Mouse (Mus musculus) kidney, adult 8-10 months (tissue): Measurements from ENCODE around the gene Reep1.

ENCODE experiments used
- DNase-seq, 2 experiments: peaks; one replicate each; pipeline ENCODE4 v3.0.0; 2022

The Reep1 gene

DNA sequence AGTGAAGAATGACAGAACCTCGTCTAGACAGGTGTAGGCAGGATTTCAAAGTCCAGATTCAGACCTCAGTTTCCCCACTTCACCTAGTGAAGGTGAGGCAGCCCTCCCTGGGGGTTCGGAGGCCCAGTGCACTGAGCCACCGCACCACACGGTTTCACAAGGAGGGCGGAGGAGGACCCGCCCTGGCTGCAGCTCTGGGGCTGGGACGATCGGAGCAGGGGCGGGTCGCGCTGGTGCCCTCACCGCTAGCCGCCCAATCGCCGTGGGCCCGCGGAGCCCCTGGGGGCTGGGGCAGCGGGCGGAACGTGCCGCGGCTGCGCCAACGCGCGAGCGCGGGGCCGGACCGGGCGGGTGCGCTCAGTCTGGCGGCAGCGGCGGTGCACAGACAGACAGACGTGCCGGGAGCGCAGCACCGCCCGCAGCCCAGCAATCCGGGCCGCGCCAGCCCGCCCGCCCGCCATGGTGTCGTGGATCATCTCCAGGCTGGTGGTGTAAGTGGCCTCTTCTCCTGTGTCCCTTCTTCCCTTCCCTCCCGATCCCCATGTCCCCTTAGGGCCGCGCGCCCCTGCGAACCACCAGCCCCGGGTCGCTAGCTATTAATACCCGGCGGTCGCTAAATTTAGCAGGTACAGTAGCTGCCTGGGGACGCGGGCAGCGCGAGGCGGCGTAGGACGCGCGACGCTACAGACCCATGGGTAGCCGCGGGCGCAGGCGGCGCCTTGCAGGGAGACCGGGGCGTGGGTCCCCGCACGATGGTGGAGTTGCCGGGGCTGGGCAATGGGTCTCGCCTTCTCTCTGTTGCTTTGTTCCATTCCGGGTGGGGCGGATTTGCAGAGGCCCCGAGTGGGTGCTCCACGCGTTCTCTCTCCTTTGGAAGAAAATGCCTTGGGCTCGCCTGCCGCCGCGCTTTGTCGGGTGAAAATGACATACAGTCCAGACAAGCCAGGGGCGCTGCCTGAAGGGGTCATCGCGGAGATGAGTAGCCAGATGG lies at the start of gene Reep1:
Gene Reep1 (plus strand): TSS at position 51 of the 991 bp plus-strand sequence.
- DNase-seq = no peak

DNA sequence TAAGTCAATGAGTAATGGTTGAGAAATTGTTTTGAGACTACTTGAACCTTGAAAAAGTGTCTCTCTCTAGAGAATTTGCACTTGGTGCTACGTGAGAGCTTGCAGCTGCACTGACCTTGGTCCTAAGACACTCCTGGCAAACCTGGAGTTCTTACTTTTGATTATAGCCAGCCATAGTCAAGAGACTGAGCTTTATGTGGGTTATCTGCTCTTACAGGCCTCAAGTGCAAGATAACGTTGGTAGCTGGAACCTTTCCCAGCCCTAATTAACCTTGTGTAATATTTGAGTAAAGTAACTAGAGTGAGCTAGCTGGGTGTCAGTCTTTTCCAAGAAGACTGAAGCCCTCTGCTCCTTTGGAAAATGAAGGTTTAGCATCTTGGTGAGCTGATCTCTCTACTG lies 49.1 kb upstream of the Reep1 start:
- DNase-seq = no peak

DNA sequence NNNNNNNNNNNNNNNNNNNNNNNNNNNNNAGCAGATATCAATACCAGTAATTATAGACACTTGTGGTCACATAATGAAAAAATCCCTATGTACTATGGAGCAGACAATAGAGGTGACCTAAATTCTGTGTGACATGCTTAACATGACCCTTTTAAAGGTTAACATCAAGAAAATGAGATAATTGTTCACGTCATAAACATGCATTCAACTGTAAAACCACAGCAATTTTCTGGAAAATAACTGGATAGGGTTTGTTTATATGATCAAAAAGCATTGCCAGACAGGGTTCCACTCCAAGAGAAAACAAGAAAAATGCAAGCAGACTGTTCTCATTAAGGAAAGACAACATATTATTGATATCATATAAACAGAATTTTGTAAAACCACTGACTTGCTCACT lies 42.9 kb upstream of the Reep1 start:
- DNase-seq = no peak

DNA sequence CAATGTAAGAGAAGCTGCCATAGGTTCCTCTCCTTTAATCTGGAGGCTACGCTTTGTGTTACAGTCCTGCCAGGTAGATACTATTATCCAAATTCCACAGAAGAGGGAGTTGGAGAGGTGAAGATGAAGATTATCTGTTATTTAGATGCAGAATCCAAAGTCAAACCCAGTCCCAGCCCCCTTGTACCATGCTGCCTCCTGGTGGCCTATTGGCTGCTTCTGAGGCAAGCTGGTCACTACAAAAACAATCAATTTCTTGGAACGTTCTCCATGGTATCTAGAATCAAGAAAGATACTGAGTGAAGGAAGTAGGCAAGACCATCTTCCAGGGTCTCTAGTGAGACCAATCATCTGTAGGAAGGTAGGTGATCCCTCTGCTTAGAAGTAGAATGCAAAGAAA lies 34.2 kb upstream of the Reep1 start:
- peak in 1 of 2 experiments; percentile 26 for DNase-seq

DNA sequence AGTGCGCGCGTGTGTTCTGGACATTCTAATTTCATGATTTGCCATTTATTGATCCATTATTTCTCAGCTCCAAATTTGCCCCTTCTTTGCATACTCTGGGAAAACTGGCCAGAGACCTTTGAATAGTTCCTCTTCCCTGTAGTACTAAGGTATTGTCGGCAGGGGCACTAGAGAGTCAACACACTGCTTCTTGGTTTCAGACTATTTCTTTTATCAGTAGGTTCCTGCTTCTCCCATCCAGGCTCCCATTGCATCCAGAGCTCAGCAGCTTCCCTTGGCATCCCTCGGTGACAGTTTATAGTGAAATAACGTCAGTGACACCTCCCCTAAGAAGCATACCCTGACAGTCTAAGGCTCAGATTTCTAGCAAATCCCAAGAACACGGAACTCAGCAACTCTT lies 28.5 kb upstream of the Reep1 start:
- DNase-seq = no peak

DNA sequence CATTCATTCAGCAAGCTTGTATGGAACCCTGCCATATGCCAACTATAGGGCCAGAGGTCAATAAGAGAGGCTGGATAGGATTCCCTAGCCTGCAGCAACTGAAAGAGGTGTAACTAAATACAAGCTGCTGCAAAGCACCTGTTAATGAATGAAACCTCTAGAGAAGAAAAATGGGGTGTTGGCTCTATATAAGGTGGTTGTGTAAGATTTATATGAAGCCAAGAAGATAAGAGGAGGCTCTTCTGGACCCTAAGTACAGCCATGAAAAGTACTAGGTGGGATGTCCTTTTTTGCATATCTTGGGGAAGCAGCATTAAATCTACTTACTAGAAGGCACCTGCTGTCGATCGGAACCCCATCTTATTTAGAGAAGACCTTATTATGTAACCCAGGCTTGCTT lies 12.2 kb upstream of the Reep1 start:
- no peak for DNase-seq

DNA sequence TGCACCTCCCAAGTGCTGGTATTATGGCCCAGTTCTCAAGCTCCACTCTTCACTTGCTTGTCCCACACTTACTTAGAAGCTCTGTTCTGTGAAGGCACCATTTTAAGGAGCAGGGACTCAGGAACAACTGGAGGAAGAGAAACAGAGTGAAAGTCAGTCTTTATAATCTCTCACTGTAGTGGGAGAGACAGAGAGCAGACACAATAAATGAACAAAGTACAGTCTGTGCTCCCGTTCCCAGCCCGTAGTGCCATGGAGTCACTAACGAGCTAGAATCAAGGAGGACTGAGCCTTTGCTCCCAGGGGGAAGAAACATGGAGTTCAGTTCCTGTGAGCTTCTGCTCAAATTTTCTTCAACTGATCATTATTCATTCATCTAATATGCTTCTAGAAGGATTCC lies 11.8 kb upstream of the Reep1 start:
- no peak for DNase-seq

DNA sequence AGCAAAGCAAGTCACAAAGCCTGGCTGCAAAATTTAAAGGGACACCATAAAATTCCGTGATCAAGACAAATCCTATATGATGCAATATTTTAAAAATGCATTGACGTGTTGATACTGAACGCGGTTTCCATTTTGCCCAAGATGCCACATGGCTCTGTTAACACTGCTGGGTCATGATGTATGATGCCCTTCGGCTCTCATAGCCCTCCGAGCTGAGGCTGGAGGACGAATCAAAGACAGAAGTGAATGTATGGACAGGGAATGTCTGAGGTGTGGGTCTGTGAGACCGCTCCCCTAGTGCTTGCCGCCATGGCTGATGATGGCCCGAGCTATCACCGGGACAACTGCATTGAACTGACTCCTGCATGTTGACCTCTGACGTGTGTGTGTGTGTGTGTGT lies 490 bp upstream of the Reep1 start:
- no peak for DNase-seq

DNA sequence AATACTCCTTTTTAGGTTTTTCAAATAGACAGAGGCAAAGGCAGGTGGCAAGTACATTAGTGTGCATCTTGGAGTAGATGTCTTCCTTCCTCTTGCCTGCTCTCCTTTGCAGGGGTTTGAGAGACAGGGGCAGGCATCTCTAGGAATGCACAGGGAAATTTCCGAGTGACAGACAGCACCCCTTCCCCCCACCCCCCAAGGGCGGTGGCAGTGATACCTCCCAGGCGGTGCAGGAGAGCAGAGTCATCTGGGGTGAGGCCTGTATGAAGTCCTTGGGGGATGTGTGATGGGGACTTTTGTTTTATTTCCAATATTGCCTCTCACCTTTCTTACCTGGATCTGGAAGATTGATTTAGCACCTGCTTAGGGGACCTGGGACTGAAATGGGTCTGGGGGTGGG lies 1.2 kb downstream of the Reep1 start:
- no peak for DNase-seq

DNA sequence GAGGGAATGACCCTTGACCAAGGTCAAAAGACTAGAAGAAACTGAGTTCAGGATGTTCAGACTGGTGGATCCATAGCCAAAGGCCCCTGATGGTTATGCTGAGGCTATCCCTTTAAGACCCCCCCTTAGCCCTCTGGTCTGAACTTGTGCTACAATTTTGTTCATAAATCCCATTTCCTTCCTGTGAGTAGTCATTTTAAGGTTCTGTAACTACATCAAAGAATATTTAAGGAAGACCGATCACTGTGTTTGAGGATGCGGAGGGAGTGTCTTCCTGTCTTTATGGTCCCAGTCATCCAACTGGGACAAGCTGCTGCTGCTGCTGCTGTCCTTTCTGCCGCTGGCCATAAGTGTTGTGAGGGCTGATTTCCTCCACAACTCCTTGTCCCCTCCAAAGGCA lies 3.0 kb downstream of the Reep1 start:
- DNase-seq = no peak

DNA sequence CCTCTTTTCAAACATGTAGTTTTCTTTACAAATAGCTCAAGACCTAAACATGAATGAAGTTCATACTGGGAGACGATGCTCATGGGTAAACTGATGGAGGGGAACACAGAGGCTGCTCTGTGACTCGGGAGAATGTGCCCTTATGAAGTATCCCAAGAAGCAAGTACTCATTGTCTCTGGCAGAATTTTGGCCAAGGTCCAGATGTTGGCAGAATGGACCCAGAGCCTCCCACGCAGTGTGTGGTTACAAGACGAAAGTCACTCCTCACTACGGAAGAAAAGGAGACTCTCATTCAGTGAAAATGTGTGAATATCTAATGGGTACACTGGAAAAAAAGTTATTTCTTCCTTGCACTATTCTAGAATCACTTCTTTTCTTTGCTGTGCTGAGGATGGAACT lies 3.8 kb downstream of the Reep1 start:
- DNase-seq = no peak

DNA sequence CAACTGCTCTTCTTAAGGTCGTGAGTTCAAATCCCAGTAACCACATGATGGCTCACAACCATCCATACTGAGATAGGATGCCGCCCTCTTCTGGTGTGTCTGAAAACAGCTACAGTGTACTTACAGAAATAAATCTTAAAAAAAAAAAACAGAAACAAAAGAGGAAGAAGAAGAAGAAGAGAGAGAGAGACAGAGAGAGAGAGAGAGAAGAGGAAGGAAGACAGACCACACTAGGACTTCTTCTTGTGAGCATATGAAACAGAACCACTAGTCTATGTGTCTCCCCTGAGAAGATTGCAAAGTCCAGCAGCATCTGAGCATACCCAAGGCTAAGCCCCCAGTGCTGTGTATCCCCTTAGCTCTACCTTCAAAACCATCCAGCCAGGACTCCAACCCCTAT lies 6.2 kb downstream of the Reep1 start:
- DNase-seq = no peak

DNA sequence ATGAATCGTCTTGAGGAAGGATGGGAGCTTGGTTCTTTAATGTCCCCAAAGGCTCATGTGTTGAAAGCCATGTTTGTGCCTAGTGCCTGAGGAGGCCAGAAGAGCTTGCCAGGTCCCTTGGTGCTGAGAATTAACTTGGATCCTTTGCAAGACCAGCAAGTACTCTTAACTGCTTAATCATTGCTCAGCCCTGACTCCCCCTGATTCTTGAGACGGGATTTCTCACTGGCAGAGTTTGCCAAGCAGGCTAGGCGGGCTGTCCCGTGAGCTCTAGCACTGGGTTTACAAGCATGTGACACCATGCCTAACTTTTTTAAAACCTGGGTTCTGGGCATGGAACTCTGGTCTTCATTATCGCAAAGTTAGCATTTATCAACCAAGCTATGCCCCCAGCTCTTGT lies 7.6 kb downstream of the Reep1 start:
- DNase-seq = no peak

DNA sequence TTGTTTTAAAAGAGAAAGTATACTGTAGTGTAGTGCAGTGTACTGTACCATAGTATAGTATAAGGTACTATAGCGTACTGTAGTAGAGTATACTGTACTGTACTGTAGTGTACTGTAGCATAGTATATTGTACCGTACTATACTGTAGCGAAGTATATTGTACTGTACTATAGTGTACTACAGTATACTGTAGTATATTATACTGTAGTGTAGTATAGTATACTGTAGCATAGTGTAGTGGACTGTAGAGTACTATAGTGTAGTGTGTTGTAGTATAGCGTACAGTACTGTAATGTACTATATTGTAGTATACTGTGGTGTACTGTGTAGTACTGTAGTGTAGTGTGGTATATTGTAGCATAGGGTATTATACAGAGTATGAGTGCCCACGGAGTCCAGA lies 9.1 kb downstream of the Reep1 start:
- no peak for DNase-seq

DNA sequence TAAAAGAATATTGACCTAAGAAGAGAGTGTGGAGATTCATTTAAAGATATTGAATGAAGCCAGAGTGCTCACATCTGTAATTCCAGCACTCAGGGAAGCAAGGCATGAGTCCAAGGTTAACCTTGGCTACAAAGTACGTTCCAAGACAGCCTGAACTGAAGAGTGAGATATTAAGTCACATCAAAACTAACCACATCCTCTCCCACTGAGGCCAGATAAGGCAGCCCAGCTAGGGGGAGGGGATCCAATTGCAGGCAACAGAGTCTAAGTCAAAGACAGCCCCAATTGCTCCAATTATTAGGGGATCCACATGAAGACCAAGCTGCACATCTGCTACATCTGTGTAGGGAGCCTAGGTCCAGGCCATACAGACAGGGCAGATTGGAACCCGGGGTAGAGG lies 11.0 kb downstream of the Reep1 start:
- no peak for DNase-seq

DNA sequence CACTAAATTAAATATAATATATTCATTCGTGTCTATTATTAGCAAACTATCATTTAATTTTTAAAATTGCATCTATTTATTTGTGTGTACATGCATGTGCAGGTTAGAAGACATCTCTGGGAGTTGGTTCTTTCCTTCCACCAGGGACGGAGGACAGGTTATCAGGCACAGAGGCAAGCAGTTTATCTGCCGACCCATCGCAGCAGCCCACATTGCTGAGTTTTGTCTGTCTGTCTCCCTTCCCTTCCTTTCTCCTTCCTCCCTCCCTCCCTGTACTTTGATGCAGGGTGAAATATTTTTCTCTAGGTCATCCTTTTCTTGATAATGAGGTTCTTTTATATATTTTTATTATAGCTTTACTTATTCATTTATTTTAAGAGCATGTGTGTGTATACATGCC lies 11.9 kb downstream of the Reep1 start:
- DNase-seq = no peak

DNA sequence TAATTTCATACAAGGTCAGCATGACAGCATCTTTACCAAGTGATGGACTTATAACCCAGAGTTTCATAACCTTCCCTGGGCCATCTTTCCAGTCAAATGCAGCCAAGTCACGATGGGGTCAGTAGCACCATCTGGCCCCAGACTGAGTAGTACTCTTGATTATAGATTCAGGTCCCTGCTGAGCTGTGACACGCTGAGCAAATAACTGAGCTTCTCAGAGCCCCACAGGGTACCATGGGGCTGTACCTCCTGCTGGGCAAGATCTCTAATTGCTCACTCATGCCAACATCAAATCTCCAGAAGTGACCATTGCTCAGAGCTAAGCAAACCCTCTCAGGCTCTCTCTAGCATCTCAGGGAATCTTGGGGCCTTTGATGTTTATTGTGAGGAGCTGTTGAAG lies 15.6 kb downstream of the Reep1 start:
- no peak for DNase-seq

DNA sequence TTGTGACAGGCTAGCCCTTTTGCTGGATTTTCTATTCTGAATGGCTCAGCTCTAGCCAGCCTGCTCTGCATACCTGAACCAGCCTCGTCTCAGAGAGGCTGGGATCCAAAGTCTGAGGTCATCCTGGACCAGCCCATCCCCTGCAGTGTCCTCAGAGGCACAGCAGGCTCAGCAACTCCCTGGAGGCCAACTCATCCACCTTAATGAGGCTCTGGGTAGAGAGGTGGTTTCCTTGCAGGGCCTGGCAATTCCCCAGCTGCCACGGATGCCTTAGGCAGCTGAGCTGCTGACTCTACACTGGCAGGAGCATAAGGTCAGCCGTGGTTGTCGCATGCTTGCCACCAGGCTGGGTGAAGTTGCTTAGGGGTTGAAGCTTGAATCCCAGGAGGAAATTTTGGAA lies 16.2 kb downstream of the Reep1 start:
- no peak for DNase-seq

DNA sequence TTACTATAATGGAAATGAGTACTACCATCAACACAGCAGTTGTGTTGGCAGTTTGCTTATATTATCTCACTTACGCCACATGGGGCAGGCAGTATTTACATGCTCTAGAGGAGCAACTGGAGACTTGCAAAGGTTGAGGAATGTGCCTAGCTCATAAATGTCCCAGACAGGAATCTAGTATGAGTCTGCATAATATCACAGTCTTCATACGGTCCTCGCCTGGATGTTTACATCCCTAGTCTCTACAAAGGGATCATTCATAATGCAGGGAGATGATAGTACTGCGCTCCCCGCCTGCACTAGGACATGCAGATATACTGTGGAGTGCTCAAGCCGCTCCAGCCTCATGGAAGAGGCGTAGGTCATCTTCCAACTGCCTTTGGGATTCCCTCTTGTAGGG lies 19.3 kb downstream of the Reep1 start:
- DNase-seq = no peak

DNA sequence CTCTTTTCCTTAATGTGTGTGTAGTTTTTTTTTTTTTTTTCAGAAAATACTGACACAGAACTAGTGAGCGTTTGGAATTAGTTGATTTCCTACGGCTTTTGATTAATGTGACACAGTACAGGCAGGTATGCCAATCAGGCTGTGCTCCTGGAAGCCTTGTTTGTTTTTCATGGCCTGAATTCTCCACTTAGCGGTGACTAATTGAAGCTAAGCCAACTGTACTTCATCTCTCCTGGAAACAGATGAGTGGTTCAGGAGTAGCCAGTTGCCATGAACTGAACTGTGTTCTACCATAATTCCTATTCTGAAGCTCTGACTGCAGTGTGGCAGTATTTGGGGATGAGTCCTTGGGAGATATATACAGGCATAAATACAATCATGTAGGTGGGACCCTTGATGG lies 20.9 kb downstream of the Reep1 start:
- no peak for DNase-seq

DNA sequence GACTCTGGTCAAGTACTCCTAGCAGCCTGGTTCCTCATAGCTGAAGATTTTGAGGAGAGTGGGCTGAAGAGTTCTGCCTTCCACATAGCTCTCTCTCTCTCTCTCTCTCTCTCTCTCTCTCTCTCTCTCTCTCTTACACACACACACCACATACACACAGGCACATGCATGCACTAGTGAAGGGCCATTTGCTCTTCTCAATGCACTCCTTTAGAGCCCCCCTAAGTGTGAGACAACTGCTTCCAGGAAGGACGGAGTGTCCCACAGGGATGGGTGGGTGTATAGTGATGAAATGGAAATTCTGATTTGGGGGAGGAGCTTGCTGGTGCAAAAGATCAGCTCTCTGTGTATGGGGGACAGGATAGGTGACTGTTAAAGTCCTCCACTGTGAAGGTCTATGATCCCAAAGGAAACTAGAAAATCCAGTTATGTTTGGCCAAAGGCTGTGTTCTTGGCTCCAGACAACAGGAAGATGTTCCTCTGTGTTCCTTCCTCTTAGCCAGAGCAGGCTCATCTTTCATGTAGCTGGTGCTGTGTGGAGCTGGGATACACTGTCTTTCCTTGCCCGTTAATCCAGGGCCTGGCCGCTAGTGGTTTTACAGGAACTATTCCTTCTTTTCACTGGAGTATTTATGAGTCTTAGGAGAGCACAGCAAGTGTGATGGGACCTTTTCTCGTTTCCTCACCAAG lies 27.7 kb downstream of the Reep1 start:
- peak; percentile 6 to 18 for DNase-seq

DNA sequence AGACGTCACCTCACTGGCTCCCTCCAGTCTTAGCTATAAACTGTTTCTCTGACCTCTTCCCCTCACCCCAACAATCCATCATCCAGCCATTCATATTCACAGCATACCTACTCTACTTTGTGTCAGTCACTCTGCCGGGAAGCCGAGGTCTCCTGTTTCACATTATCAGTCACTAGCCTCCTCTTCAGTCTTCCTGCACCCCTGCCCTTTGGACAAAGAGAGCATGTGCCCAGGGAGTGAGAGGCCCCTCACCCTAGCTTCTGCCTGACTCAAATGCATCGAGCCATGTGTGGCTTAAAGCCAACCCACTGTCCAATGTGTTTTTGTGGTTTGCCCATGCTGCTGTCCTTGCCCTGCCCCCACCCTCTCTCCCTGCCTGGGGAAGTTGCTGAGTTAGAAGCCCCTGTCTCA lies 28.2 kb downstream of the Reep1 start:
- no peak for DNase-seq

DNA sequence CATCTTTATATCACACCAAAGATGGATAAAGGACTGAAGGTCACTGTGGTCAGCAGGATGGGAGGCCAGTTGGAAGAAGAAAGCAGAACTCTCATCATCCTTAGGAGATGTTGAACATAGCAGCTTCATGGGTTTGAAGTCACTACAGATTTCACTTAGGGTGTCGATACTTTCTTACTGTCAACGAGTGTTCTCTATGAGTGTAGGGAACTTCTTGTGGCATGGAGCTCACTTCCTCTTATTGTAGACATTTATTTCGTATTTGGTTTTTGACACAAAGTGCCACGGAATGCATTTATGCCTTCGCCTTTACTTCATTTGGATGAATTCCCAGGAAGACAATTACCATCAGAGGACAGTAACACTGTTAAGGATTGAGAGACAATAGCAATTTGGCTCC lies 28.7 kb downstream of the Reep1 start:
- no peak for DNase-seq

DNA sequence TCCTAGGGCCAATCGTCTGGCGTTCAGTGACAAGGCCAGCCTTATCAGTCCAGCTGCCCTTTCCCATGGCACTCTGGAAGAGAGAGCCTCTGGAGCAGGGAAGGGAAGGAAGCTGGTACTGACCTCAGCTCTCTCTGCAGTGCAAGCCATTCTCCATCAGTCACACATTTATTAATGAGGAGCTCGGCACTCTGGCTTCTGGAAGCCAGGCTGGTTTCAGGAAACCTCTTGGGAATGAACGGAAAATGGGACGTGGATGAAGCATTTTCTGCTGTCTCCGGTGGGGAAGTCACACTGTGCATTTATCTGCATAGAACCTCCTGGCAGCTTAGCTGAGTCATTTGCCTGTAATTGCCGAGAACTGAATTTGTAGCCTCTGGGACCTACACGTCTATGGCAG lies 29.8 kb downstream of the Reep1 start:
- DNase-seq = peak; percentile 15 to 32
